Mouse (Mus musculus): ENCODE data around the gene Nt5dc2. TPM values are rescaled to one million over a fixed set of nuclear protein-coding genes. Genes with fewer than 3 reads are reported as not detected.

Gene Nt5dc2
- polyA plus RNA-seq, 1 experiment from 2014 or later = 371 TPM

- Histone ChIP-seq H3K4me2 (ENCODE audit: low read depth, low read length) (no peak overlapping the region), H3K4me3 (ENCODE audit: low read depth, low read length) (no peak overlapping the region), H3K4me1 (ENCODE audit: control insufficient read depth, insufficient read depth, low read length) (no peaks in the 10 kb centered on the region), H3K9ac (ENCODE audit: low read depth, low read length) (no peak overlapping the region), H3K27ac (replicated peaks; ENCODE audit: low read depth, low read length) (no peak overlapping the region), H3K36me3 (ENCODE audit: control insufficient read depth, insufficient read depth, low read length) (peaks cover 80% of the 10 kb centered on the region), H3K27me3 (replicated peaks; ENCODE audit: control insufficient read depth, insufficient read depth, low read length) (no peaks in the 10 kb centered on the region), H3K9me3 (ENCODE audit: control insufficient read depth, low read length) (no peaks in the 10 kb centered on the region)
- DNase-seq (ENCODE audit: low spot score) (no peak), ATAC-seq (ENCODE audit: low read depth) (no peak)
- WGBS = 67% methylated on average over 2 of the region's 2 CpGs
Measured at GRCm38 (mm10) chr14:31115522-31115921, 15.3 kb upstream of the Nt5dc2 start.

GRCm38 (mm10) chr14:31125106-31126075 is 5.5 kb upstream of the Nt5dc2 start:
- H3K4me3 ChIP-seq (ENCODE audit: low read depth, low read length) = no peak overlapping the region
- H3K4me2 ChIP-seq (ENCODE audit: low read depth, low read length) = peak overlapping the region; percentile 25
- 0 out of 2 replicates have a peak overlapping the region, but pooled peaks have one; percentile 20 for H3K9ac ChIP-seq (ENCODE audit: low read depth, low read length)
- H3K27me3 ChIP-seq (replicated peaks; ENCODE audit: control insufficient read depth, insufficient read depth, low read length) = no peaks in the 10 kb centered on the region
- ATAC-seq (ENCODE audit: low read depth) (no peak), DNase-seq (ENCODE audit: low spot score) (peak; percentile 75)
- 39% methylated on average over 9 of the region's 9 CpGs for WGBS
- peaks cover 33% of the 10 kb centered on the region for H3K36me3 ChIP-seq (ENCODE audit: control insufficient read depth, insufficient read depth, low read length)
- H3K27ac ChIP-seq (replicated peaks; ENCODE audit: low read depth, low read length) = peak overlapping the region; percentile 75
- no peaks in the 10 kb centered on the region for H3K9me3 ChIP-seq (ENCODE audit: control insufficient read depth, low read length)
- peaks cover 37% of the 10 kb centered on the region for H3K4me1 ChIP-seq (ENCODE audit: control insufficient read depth, insufficient read depth, low read length)

- 93% methylated on average over 8 of the region's 8 CpGs for WGBS
- peaks cover 39% of the 10 kb centered on the region for H3K4me1 ChIP-seq (ENCODE audit: control insufficient read depth, insufficient read depth, low read length)
- no peak overlapping the region for H3K4me2 ChIP-seq (ENCODE audit: low read depth, low read length)
- no peaks in the 10 kb centered on the region for H3K9me3 ChIP-seq (ENCODE audit: control insufficient read depth, low read length)
- H3K36me3 ChIP-seq (ENCODE audit: control insufficient read depth, insufficient read depth, low read length) = peaks cover 28% of the 10 kb centered on the region
- no peaks in the 10 kb centered on the region for H3K27me3 ChIP-seq (replicated peaks; ENCODE audit: control insufficient read depth, insufficient read depth, low read length)
- H3K27ac ChIP-seq (replicated peaks; ENCODE audit: low read depth, low read length) = no peak overlapping the region
- ATAC-seq (ENCODE audit: low read depth) (no peak), DNase-seq (ENCODE audit: low spot score) (no peak)
- H3K4me3 ChIP-seq (ENCODE audit: low read depth, low read length) = no peak overlapping the region
- H3K9ac ChIP-seq (ENCODE audit: low read depth, low read length) = no peak overlapping the region
Measured at GRCm38 (mm10) chr14:31126826-31127225, 4.0 kb upstream of the Nt5dc2 start.

- H3K4me3 ChIP-seq (ENCODE audit: low read depth, low read length) = peak overlapping the region; percentile 69
- 1% methylated on average over 23 of the region's 23 CpGs for WGBS
- peak overlapping the region; percentile 80 for H3K27ac ChIP-seq (replicated peaks; ENCODE audit: low read depth, low read length)
- peak overlapping the region; percentile 84 for H3K9ac ChIP-seq (ENCODE audit: low read depth, low read length)
- DNase-seq (ENCODE audit: low spot score) (peak; percentile 75), ATAC-seq (ENCODE audit: low read depth) (no peak)
- H3K9me3 ChIP-seq (ENCODE audit: control insufficient read depth, low read length) = no peaks in the 10 kb centered on the region
- H3K4me2 ChIP-seq (ENCODE audit: low read depth, low read length) = peak overlapping the region; percentile 70
- H3K36me3 ChIP-seq (ENCODE audit: control insufficient read depth, insufficient read depth, low read length) = peaks cover 15% of the 10 kb centered on the region
- peaks cover 53% of the 10 kb centered on the region for H3K4me1 ChIP-seq (ENCODE audit: control insufficient read depth, insufficient read depth, low read length)
- H3K27me3 ChIP-seq (replicated peaks; ENCODE audit: control insufficient read depth, insufficient read depth, low read length) = no peaks in the 10 kb centered on the region
Measured at GRCm38 (mm10) chr14:31128101-31128825, 2.6 kb upstream of the Nt5dc2 start.

- peak; percentile 100 for DNase-seq (ENCODE audit: low spot score)
- H3K4me1 ChIP-seq (ENCODE audit: control insufficient read depth, insufficient read depth, low read length) = peaks cover 58% of the 10 kb centered on the region
- H3K4me2 ChIP-seq (ENCODE audit: low read depth, low read length) = peak within 1 kb of the TSS; percentile 74
- H3K27me3 ChIP-seq (replicated peaks; ENCODE audit: control insufficient read depth, insufficient read depth, low read length) = no peaks in the 10 kb centered on the region
- peak within 1 kb of the TSS; percentile 84 for H3K9ac ChIP-seq (ENCODE audit: low read depth, low read length)
- peaks cover 10% of the 10 kb centered on the region; the same call in 1 of the 2 replicates for H3K36me3 ChIP-seq (ENCODE audit: control insufficient read depth, insufficient read depth, low read length)
- H3K27ac ChIP-seq (replicated peaks; ENCODE audit: low read depth, low read length) = peak within 1 kb of the TSS; percentile 84
- no peaks in the 10 kb centered on the region for H3K9me3 ChIP-seq (ENCODE audit: control insufficient read depth, low read length)
- WGBS = under 1% methylated on average over 33 of the region's 33 CpGs
- H3K4me3 ChIP-seq (ENCODE audit: low read depth, low read length) = peak within 1 kb of the TSS; percentile 69
- ATAC-seq (ENCODE audit: low read depth) = peak; percentile 94
Measured at GRCm38 (mm10) chr14:31128826-31129219, 2.0 kb upstream of the Nt5dc2 start, which contains the start of gene Smim4. Gene Smim4, minus strand, starts transcription at chr14:31128956.

- no peak for DNase-seq (ENCODE audit: low spot score)
- 63% methylated on average over 14 of the region's 15 CpGs for WGBS
- peaks cover 61% of the 10 kb centered on the region for H3K4me1 ChIP-seq (ENCODE audit: control insufficient read depth, insufficient read depth, low read length)
Measured at GRCm38 (mm10) chr14:31129326-31130235, 1.3 kb upstream of the Nt5dc2 start.

GRCm38 (mm10) chr14:31131272-31131821 is 494 bp downstream of the Nt5dc2 start:
- DNase-seq (ENCODE audit: low spot score) (peak; percentile 54), ATAC-seq (ENCODE audit: low read depth) (no peak)
- Histone ChIP-seq H3K27ac (replicated peaks; ENCODE audit: low read depth, low read length) (peak overlapping the region; percentile 84), H3K4me1 (ENCODE audit: control insufficient read depth, insufficient read depth, low read length) (peaks cover 49% of the 10 kb centered on the region), H3K9me3 (ENCODE audit: control insufficient read depth, low read length) (no peaks in the 10 kb centered on the region), H3K9ac (ENCODE audit: low read depth, low read length) (peak overlapping the region; percentile 90), H3K4me2 (ENCODE audit: low read depth, low read length) (peak overlapping the region; percentile 74), H3K27me3 (replicated peaks; ENCODE audit: control insufficient read depth, insufficient read depth, low read length) (no peaks in the 10 kb centered on the region), H3K36me3 (ENCODE audit: control insufficient read depth, insufficient read depth, low read length) (peaks cover 22% of the 10 kb centered on the region), H3K4me3 (ENCODE audit: low read depth, low read length) (peak overlapping the region; percentile 90)
- WGBS = 1% methylated on average over 39 of the region's 43 CpGs

More at GRCm38 (mm10) chr14:31129326-31130235, 1.3 kb upstream of the Nt5dc2 start:
- ATAC-seq (ENCODE audit: low read depth) = no peak
- peak overlapping the region; percentile 74 for H3K4me2 ChIP-seq (ENCODE audit: low read depth, low read length)
- H3K27ac ChIP-seq (replicated peaks; ENCODE audit: low read depth, low read length) = peak overlapping the region; percentile 84
- peak overlapping the region; percentile 69 for H3K4me3 ChIP-seq (ENCODE audit: low read depth, low read length)
- no peak overlapping the region for H3K9ac ChIP-seq (ENCODE audit: low read depth, low read length)
- no peaks in the 10 kb centered on the region for H3K27me3 ChIP-seq (replicated peaks; ENCODE audit: control insufficient read depth, insufficient read depth, low read length)
- no peaks in the 10 kb centered on the region for H3K9me3 ChIP-seq (ENCODE audit: control insufficient read depth, low read length)
- H3K36me3 ChIP-seq (ENCODE audit: control insufficient read depth, insufficient read depth, low read length) = peaks cover 6% of the 10 kb centered on the region
